Mouse (Mus musculus): ENCODE measurements around the gene Rasgrp2. TPM values are rescaled to one million over a fixed set of nuclear protein-coding genes. Genes with fewer than 3 reads are reported as not detected.

The Rasgrp2 gene
- 0.71 TPM for polyA plus RNA-seq (2012; fragmentation: generic; extraction: Trizol)
- long read RNA-seq, experiment 1 = 0 reads
- long read RNA-seq, experiment 2 = 0 reads

DNA sequence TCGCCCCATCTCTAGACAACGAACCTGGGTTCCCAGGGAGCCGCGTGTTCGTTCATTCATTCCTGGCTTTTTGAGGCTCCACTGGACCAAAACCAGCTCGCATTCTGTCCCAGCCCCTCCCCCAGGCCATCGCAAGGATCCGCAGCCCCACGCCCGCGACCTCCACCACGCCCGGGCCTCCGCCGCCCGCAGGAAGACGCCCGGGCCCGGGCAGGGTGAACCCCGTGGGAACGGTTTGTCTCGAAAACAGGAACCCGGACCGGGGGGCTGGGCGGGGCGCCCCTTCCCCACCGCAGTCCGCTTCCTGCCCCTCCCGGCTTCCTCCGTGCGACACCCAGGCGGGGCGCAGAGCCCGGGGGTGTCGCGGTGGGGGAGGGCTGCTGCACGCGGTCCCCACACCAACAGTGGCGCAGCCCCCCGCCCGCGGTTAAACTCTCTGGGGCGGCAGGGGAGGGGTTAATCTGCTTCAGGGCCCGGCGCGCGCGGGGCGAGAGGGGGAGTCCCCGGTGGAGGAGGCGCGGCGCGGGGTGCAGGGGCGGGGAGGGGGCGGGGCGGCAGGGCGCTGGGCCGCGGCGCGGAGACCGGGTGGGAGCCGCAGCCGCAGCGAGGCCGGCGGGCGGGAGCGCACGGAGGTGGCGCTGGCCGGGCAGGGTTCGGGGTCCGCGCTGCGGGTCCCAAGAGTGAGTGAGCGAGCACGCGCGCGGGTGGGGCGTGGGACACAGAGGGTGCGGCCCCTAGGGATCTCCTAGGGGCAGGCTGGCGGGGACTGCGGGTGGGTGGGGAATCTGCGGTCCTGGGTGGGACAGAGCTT is at the start of gene Rasgrp2:
Gene Rasgrp2 (plus strand): TSS at position 56 of the 811 bp plus-strand sequence.
- H3K4me3 ChIP-seq (ENCODE audit: insufficient read depth, poor library complexity, severe bottlenecking) = no peak within 1 kb of the TSS
- TF ChIP-seq USF1 (IDR thresholded peaks at IDR 0.05; ENCODE audit: low read depth) (no peak), MYOD1 (IDR thresholded peaks at IDR 0.05; ENCODE audit: control insufficient read depth, insufficient read length, low read depth) (no peak), FOSL1 (IDR thresholded peaks at IDR 0.05; ENCODE audit: insufficient read depth, low read length, poor library complexity, severe bottlenecking) (no peak), MYOG (IDR thresholded peaks at IDR 0.05; ENCODE audit: control insufficient read depth, extremely low read depth, insufficient read length) (no peak), MAX (IDR thresholded peaks at IDR 0.05) (no peak), CTCF (IDR thresholded peaks at IDR 0.05; ENCODE audit: control insufficient read depth, insufficient read depth, insufficient read length) (no peak), CEBPB (IDR thresholded peaks at IDR 0.05; ENCODE audit: low read depth) (no peak)
- H3K79me3 ChIP-seq (ENCODE audit: low read depth) = no peaks in the 10 kb centered on the region
- H3ac ChIP-seq (ENCODE audit: control insufficient read depth, insufficient read length, low read depth) = peak within 1 kb of the TSS; percentile 72
- H3K79me2 ChIP-seq (ENCODE audit: control insufficient read depth, insufficient read depth) = no peaks in the 10 kb centered on the region
- no peaks in the 10 kb centered on the region for H3K36me3 ChIP-seq (ENCODE audit: control insufficient read depth, insufficient read depth)
- H3K27me3 ChIP-seq (ENCODE audit: control insufficient read depth, insufficient read depth, insufficient read length) = peaks cover 34% of the 10 kb centered on the region

- no peak overlapping the region for H3ac ChIP-seq (ENCODE audit: control insufficient read depth, insufficient read length, low read depth)
Observed at GRCm38 (mm10) chr19:6351431-6352106, 47.6 kb upstream of the Rasgrp2 start.

GRCm38 (mm10) chr19:6352107-6352505 is 47.0 kb upstream of the Rasgrp2 start:
- Histone ChIP-seq H3ac (ENCODE audit: control insufficient read depth, insufficient read length, low read depth) (no peak overlapping the region), H3K79me3 (ENCODE audit: low read depth) (no peaks in the 10 kb centered on the region), H3K79me2 (ENCODE audit: control insufficient read depth, insufficient read depth) (no peaks in the 10 kb centered on the region), H3K4me3 (ENCODE audit: insufficient read depth, poor library complexity, severe bottlenecking) (no peak overlapping the region), H3K36me3 (ENCODE audit: control insufficient read depth, insufficient read depth) (no peaks in the 10 kb centered on the region), H3K27me3 (ENCODE audit: control insufficient read depth, insufficient read depth, insufficient read length) (no peaks in the 10 kb centered on the region)
- TF ChIP-seq MAX (IDR thresholded peaks at IDR 0.05) = no peak
- no peak for TF ChIP-seq CEBPB (IDR thresholded peaks at IDR 0.05; ENCODE audit: low read depth)
- TF ChIP-seq CTCF (IDR thresholded peaks at IDR 0.05; ENCODE audit: control insufficient read depth, insufficient read depth, insufficient read length) = no peak
- TF ChIP-seq FOSL1 (IDR thresholded peaks at IDR 0.05; ENCODE audit: insufficient read depth, low read length, poor library complexity, severe bottlenecking) = no peak
- TF ChIP-seq MYOG (IDR thresholded peaks at IDR 0.05; ENCODE audit: control insufficient read depth, extremely low read depth, insufficient read length) = no peak
- no peak for TF ChIP-seq USF1 (IDR thresholded peaks at IDR 0.05; ENCODE audit: low read depth)
- no peak for TF ChIP-seq MYOD1 (IDR thresholded peaks at IDR 0.05; ENCODE audit: control insufficient read depth, insufficient read length, low read depth)

More at GRCm38 (mm10) chr19:6351431-6352106, 47.6 kb upstream of the Rasgrp2 start:
- TF ChIP-seq USF1 (IDR thresholded peaks at IDR 0.05; ENCODE audit: low read depth) (no peak), FOSL1 (IDR thresholded peaks at IDR 0.05; ENCODE audit: insufficient read depth, low read length, poor library complexity, severe bottlenecking) (no peak), MAX (IDR thresholded peaks at IDR 0.05) (no peak), CTCF (IDR thresholded peaks at IDR 0.05; ENCODE audit: control insufficient read depth, insufficient read depth, insufficient read length) (no peak), CEBPB (IDR thresholded peaks at IDR 0.05; ENCODE audit: low read depth) (no peak), MYOG (IDR thresholded peaks at IDR 0.05; ENCODE audit: control insufficient read depth, extremely low read depth, insufficient read length) (no peak), MYOD1 (IDR thresholded peaks at IDR 0.05; ENCODE audit: control insufficient read depth, insufficient read length, low read depth) (no peak)
- no peak overlapping the region for H3K4me3 ChIP-seq (ENCODE audit: insufficient read depth, poor library complexity, severe bottlenecking)
- H3K27me3 ChIP-seq (ENCODE audit: control insufficient read depth, insufficient read depth, insufficient read length) = no peaks in the 10 kb centered on the region
- H3K79me2 ChIP-seq (ENCODE audit: control insufficient read depth, insufficient read depth) = no peaks in the 10 kb centered on the region
- H3K36me3 ChIP-seq (ENCODE audit: control insufficient read depth, insufficient read depth) = no peaks in the 10 kb centered on the region
- no peaks in the 10 kb centered on the region for H3K79me3 ChIP-seq (ENCODE audit: low read depth)

- Histone ChIP-seq H3K27me3 (ENCODE audit: control insufficient read depth, insufficient read depth, insufficient read length) (no peaks in the 10 kb centered on the region), H3K36me3 (ENCODE audit: control insufficient read depth, insufficient read depth) (no peaks in the 10 kb centered on the region), H3K79me2 (ENCODE audit: control insufficient read depth, insufficient read depth) (no peaks in the 10 kb centered on the region), H3K79me3 (ENCODE audit: low read depth) (no peaks in the 10 kb centered on the region), H3K4me3 (ENCODE audit: insufficient read depth, poor library complexity, severe bottlenecking) (no peak overlapping the region), H3ac (ENCODE audit: control insufficient read depth, insufficient read length, low read depth) (no peak overlapping the region)
- no peak for TF ChIP-seq MAX (IDR thresholded peaks at IDR 0.05)
- TF ChIP-seq FOSL1 (IDR thresholded peaks at IDR 0.05; ENCODE audit: insufficient read depth, low read length, poor library complexity, severe bottlenecking) = no peak
- no peak for TF ChIP-seq CEBPB (IDR thresholded peaks at IDR 0.05; ENCODE audit: low read depth)
- TF ChIP-seq MYOD1 (IDR thresholded peaks at IDR 0.05; ENCODE audit: control insufficient read depth, insufficient read length, low read depth) = no peak
- TF ChIP-seq MYOG (IDR thresholded peaks at IDR 0.05; ENCODE audit: control insufficient read depth, extremely low read depth, insufficient read length) = no peak
- no peak for TF ChIP-seq USF1 (IDR thresholded peaks at IDR 0.05; ENCODE audit: low read depth)
- TF ChIP-seq CTCF (IDR thresholded peaks at IDR 0.05; ENCODE audit: control insufficient read depth, insufficient read depth, insufficient read length) = no peak
Observed at GRCm38 (mm10) chr19:6354030-6354429, 45.1 kb upstream of the Rasgrp2 start.

- no peak overlapping the region for H3K4me3 ChIP-seq (ENCODE audit: insufficient read depth, poor library complexity, severe bottlenecking)
- no peak overlapping the region for H3ac ChIP-seq (ENCODE audit: control insufficient read depth, insufficient read length, low read depth)
- H3K36me3 ChIP-seq (ENCODE audit: control insufficient read depth, insufficient read depth) = peaks cover 19% of the 10 kb centered on the region
- H3K79me3 ChIP-seq (ENCODE audit: low read depth) = peaks cover 19% of the 10 kb centered on the region
- no peak for TF ChIP-seq MYOG (IDR thresholded peaks at IDR 0.05; ENCODE audit: control insufficient read depth, extremely low read depth, insufficient read length)
- TF ChIP-seq FOSL1 (IDR thresholded peaks at IDR 0.05; ENCODE audit: insufficient read depth, low read length, poor library complexity, severe bottlenecking) = no peak
- no peak for TF ChIP-seq CTCF (IDR thresholded peaks at IDR 0.05; ENCODE audit: control insufficient read depth, insufficient read depth, insufficient read length)
- no peak for TF ChIP-seq MAX (IDR thresholded peaks at IDR 0.05)
- TF ChIP-seq CEBPB (IDR thresholded peaks at IDR 0.05; ENCODE audit: low read depth) = no peak
- TF ChIP-seq USF1 (IDR thresholded peaks at IDR 0.05; ENCODE audit: low read depth) = no peak
- TF ChIP-seq MYOD1 (IDR thresholded peaks at IDR 0.05; ENCODE audit: control insufficient read depth, insufficient read length, low read depth) = no peak
- H3K79me2 ChIP-seq (ENCODE audit: control insufficient read depth, insufficient read depth) = peaks cover 26% of the 10 kb centered on the region
- no peaks in the 10 kb centered on the region for H3K27me3 ChIP-seq (ENCODE audit: control insufficient read depth, insufficient read depth, insufficient read length)
Observed at GRCm38 (mm10) chr19:6361291-6361690, 37.8 kb upstream of the Rasgrp2 start.

Measured in C2C12 (cell line).